Mouse (Mus musculus) B cell, adult (primary cell): ENCODE measurements around the gene Fzd2. TPM values are rescaled to one million over a fixed set of nuclear protein-coding genes. Genes with fewer than 3 reads are reported as not detected.

Experiments used
- total RNA-seq: library from RNA; stranded (reverse); gene quantifications from 4 replicates; pipeline ENCODE4 v1.2.4, GENCODE M21; 2023; ENCODE audit not compliant: inconsistent age

Fzd2 gene
- total RNA-seq = not detected in 4 replicates

GRCm38 (mm10) chr11:102604010-102604584, at the start of gene Fzd2:
Gene Fzd2, plus strand, starts transcription at chr11:102604396.

GRCm38 (mm10) chr11:102556031-102556715, 48.0 kb upstream of the Fzd2 start, which contains the start of gene Gpatch8:
Gene Gpatch8, minus strand, starts transcription at chr11:102556392.

GRCm38 (mm10) chr11:102579165-102580033, 24.8 kb upstream of the Fzd2 start, which contains the start of gene Gm11627:
Gene Gm11627, minus strand, starts transcription at chr11:102579461.

Other genes starting within 250 kb of the Fzd2 start
- 0.16 TPM in 1 of 4 replicates, not detected in the others for gene Slc4a1, start 238.2 kb upstream of the Fzd2 start, total RNA-seq
- gene Rundc3a, start 211.0 kb upstream of the Fzd2 start, total RNA-seq = 1.7 to 3.5 TPM (median 1.8 TPM) in 4 replicates
- gene Slc25a39, start 196.4 kb upstream of the Fzd2 start, total RNA-seq = 35.6 to 50.9 TPM (median 36.9 TPM) in 4 replicates
- 75.4 to 80.2 TPM (median 77.1 TPM) in 4 replicates for gene Grn, start 174.1 kb upstream of the Fzd2 start, total RNA-seq
- gene Fam171a2, start 156.7 kb upstream of the Fzd2 start, total RNA-seq = not detected in 4 replicates
- gene Itga2b, start 134.3 kb upstream of the Fzd2 start, total RNA-seq = 5.1 to 9.3 TPM (median 7.0 TPM) in 4 replicates
- 47.4 to 57.7 TPM (median 53.3 TPM) in 4 replicates for gene Gpatch8, start 48.0 kb upstream of the Fzd2 start, total RNA-seq
- gene Gm11627, start 24.9 kb upstream of the Fzd2 start, total RNA-seq = not detected in 4 replicates
- gene Meioc, start 59.3 kb downstream of the Fzd2 start, total RNA-seq = not detected in 4 replicates
- gene Ccdc43, start 93.4 kb downstream of the Fzd2 start, total RNA-seq = 25.4 to 29.9 TPM (median 25.8 TPM) in 4 replicates
- 0.18 TPM in 1 of 4 replicates, not detected in the others for gene Adam11, start 157.0 kb downstream of the Fzd2 start, total RNA-seq
- not detected in 4 replicates for gene Gjc1, start 215.3 kb downstream of the Fzd2 start, total RNA-seq
- gene Higd1b, start 231.5 kb downstream of the Fzd2 start, total RNA-seq = not detected in 4 replicates